Mouse (Mus musculus) megakaryocyte, embryonic 14.5 days (primary cell): ENCODE results near the gene Ccdc177.

Experiments
- FLI1 ChIP-seq: IDR thresholded peaks from 2 replicates; pipeline ENCODE4 v1.6.1; 2012; ENCODE audit warnings: low read length, inconsistent platforms, mixed read lengths
- GATA1 ChIP-seq: IDR thresholded peaks from 3 replicates; pipeline ENCODE4 v1.6.1; 2012; ENCODE audit warnings: mixed read lengths, low read length, inconsistent platforms, borderline replicate concordance

DNA sequence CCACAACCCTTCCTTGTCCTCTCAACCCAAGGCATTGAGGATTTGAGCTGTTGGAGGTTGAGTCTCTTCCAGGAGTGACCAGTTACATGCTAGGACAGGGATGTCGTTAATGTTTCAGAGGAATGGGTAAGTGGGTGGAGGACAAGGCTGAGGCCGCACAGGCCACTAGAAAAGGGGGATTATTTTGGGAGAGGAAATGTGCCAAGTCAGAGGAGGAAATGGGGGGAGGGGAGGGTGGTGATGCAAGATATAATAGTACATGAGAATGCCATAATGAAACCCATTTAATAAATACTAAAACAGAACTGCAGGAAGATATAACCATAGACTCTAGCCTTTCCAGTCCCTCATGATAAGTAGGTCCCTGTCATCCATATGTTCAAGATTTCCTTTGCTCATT, 49.5 kb upstream of the Ccdc177 start:
- TF ChIP-seq GATA1 (no peak), FLI1 (no peak)
